Mouse (Mus musculus) heart, embryonic 16.5 days (tissue): ENCODE measurements around the gene Arf3. TPM values are rescaled to one million over a fixed set of nuclear protein-coding genes. Genes with fewer than 3 reads are reported as not detected.

ENCODE experiments used
- ATAC-seq: fragments of 200-750 bp; cut with Nextera tagmentation; replicated peaks from 2 replicates; pipeline ENCODE4 v1.8.0; 2017; ENCODE audit warnings: moderate number of reproducible peaks; ENCODE audit not compliant: insufficient read depth, low FRiP score; ENCODE audit errors: extremely low read depth
- H3K27ac ChIP-seq: fragments of 300-500 bp; sonication (generic); 2 replicates; pipeline ENCODE4 v1.5.1; 2014; ENCODE audit warnings: mild to moderate bottlenecking, low read length, control low read depth, moderate library complexity
- H3K27me3 ChIP-seq: fragments of 300-500 bp; sonication (generic); 2 replicates; pipeline ENCODE4 v1.6.1; 2014; ENCODE audit warnings: low read length, mixed read lengths; ENCODE audit not compliant: control insufficient read depth, insufficient read depth
- H3K36me3 ChIP-seq: fragments of 300-500 bp; sonication (generic); 2 replicates; pipeline ENCODE4 v1.6.1; 2014; ENCODE audit not compliant: control insufficient read depth, insufficient read depth
- H3K4me1 ChIP-seq: fragments of 300-500 bp; sonication (generic); 2 replicates; pipeline ENCODE4 v1.6.1; 2014; ENCODE audit warnings: low read length, mixed read lengths; ENCODE audit not compliant: control insufficient read depth, insufficient read depth
- H3K4me2 ChIP-seq: fragments of 300-500 bp; sonication (generic); 2 replicates; pipeline ENCODE4 v1.6.1; 2014; ENCODE audit warnings: low read depth, mild to moderate bottlenecking, control low read depth, low read length
- H3K4me3 ChIP-seq: fragments of 300-500 bp; sonication (generic); 2 replicates; pipeline ENCODE4 v1.5.1; 2014; ENCODE audit warnings: mild to moderate bottlenecking, control low read depth, low read length
- H3K9ac ChIP-seq: fragments of 300-500 bp; sonication (generic); 2 replicates; pipeline ENCODE4 v1.6.1; 2014; ENCODE audit warnings: low read length, control low read depth
- H3K9me3 ChIP-seq: fragments of 300-500 bp; sonication (generic); replicated peaks from 2 replicates; pipeline ENCODE4 v1.6.1; 2016; ENCODE audit warnings: low read length; ENCODE audit not compliant: control insufficient read depth
- WGBS: fragments of 180-500 bp; shearing (Covaris S2); extraction: QIAGEN DNeasy Blood & Tissue Kit; methylation state at CpG from one replicate; pipeline ENCODE4 v1.1.7; 2014; 5-methylcytosine and 5-hydroxymethylcytosine counted together
- polyA plus RNA-seq: library from polyadenylated mRNA; unstranded; fragments of >200 nt; fragmentation: Nextera tagmentation; extraction: Ambion mirVana; gene quantifications from 2 replicates; pipeline ENCODE4 v1.2.1, GENCODE M21; 2015

Arf3 gene
- polyA plus RNA-seq, 1 experiment from 2014 or later = 35.8 TPM

DNA sequence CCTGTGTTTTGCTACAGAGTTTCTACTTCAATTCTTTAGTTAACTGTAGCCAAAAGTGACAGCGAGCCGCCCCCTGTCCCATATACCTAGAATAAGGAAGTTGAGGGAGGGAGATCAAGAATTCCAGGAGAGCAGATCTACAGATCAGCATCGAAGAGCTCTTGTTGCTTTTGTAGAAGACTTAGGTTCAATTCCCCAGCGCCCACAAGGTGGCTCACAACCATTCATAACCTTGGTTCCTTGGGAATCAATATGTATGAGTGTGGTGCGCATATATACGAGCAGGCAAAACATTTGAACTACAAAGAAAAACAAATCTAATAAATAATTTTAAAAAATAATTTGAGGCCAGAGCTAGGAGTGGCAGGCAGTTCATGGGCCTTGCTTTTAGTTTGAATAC, 18.2 kb upstream of the Arf3 start:
- WGBS = 36% methylated on average over 6 of the region's 6 CpGs
- Histone ChIP-seq H3K9ac (no peak overlapping the region), H3K4me1 (peaks cover 17% of the 10 kb centered on the region), H3K4me2 (no peak overlapping the region), H3K27me3 (peaks cover 50% of the 10 kb centered on the region), H3K36me3 (no peaks in the 10 kb centered on the region), H3K9me3 (0 out of 2 replicates have a peak, but pooled peaks cover 4% of the 10 kb centered on the region), H3K4me3 (no peak overlapping the region), H3K27ac (no peak overlapping the region)
- ATAC-seq = no peak

GRCm38 (mm10) chr15:98780573-98780972, 17.6 kb upstream of the Arf3 start:
- Histone ChIP-seq H3K4me3 (no peak overlapping the region), H3K4me1 (peaks cover 17% of the 10 kb centered on the region), H3K9me3 (no peaks in the 10 kb centered on the region), H3K36me3 (no peaks in the 10 kb centered on the region), H3K9ac (no peak overlapping the region), H3K27me3 (peaks cover 56% of the 10 kb centered on the region), H3K4me2 (no peak overlapping the region), H3K27ac (no peak overlapping the region)
- peak; percentile 37 for ATAC-seq
- 10% methylated on average over 13 of the region's 13 CpGs for WGBS

GRCm38 (mm10) chr15:98780075-98780474, 17.1 kb upstream of the Arf3 start:
- H3K4me1 ChIP-seq = peaks cover 17% of the 10 kb centered on the region
- H3K9ac ChIP-seq = no peak overlapping the region
- H3K36me3 ChIP-seq = no peaks in the 10 kb centered on the region
- H3K4me2 ChIP-seq = no peak overlapping the region
- no peak for ATAC-seq
- no peak overlapping the region for H3K27ac ChIP-seq
- H3K4me3 ChIP-seq = no peak overlapping the region
- H3K27me3 ChIP-seq = peaks cover 61% of the 10 kb centered on the region
- no peaks in the 10 kb centered on the region for H3K9me3 ChIP-seq
- 10% methylated on average over 8 of the region's 8 CpGs for WGBS

GRCm38 (mm10) chr15:98778806-98779205, 15.8 kb upstream of the Arf3 start:
- no peak overlapping the region for H3K27ac ChIP-seq
- no peak overlapping the region for H3K4me3 ChIP-seq
- H3K4me2 ChIP-seq = no peak overlapping the region
- WGBS = 7% methylated on average over 9 of the region's 11 CpGs
- ATAC-seq = no peak
- H3K27me3 ChIP-seq = peaks cover 71% of the 10 kb centered on the region
- H3K9me3 ChIP-seq = no peaks in the 10 kb centered on the region
- H3K4me1 ChIP-seq = peaks cover 17% of the 10 kb centered on the region
- no peak overlapping the region for H3K9ac ChIP-seq
- no peaks in the 10 kb centered on the region for H3K36me3 ChIP-seq

DNA sequence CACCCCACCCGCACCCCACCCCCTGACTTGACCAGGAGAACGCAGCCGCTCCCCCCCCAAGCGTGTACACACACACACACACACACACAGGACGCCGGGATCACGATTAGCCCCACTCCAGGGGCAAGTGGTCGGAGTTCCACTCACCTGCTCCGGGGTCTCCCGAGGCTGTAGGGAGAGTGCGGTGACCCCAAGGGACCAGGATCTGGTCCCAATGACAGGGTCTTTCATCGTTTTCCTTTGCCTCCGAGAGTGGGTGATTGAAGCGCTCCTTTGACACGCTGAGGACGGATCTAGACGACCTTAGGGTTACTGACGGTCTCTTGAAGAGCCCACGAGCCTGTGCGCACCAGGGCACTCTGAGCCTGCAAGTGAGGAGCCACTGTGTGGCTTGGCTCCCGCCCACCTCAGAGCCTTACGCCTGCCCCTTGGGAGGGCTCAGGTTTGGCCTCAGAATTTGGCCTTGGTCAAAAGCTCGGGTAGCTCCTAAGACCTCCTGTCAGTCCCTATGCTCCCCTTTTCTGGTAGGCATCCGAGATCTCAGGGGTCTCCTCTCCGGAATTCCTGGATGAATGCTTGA, 15.3 kb upstream of the Arf3 start:
- under 1% methylated on average over 25 of the region's 25 CpGs for WGBS
- no peak overlapping the region for H3K9ac ChIP-seq

DNA sequence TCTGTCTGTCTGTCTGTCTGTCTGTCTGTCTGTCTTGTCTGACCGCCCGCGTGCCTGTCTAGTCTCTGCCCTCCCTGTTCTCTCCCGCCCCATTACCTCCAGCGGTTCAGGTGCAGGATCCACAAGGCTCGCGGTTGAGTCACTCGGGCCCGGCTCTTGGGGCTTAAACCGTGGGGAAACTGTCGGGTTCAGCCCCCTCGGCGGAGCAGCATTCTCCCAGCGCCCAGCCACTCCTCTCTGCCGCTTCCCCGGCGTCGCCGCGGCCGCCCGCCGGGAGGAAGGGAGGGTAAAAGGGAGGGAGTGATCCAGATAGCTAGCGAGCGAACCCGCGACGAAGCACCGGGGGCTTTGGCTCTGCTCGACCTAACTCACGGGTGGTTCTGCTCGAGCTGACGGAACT, 14.7 kb upstream of the Arf3 start, which contains the start of gene Wnt10b:
TSS of gene Wnt10b (minus strand) at position 389 of the 400 bp plus-strand sequence.
- 0 out of 2 replicates have a peak within 1 kb of the TSS, but pooled peaks have one; percentile 10 for H3K9ac ChIP-seq
- H3K9me3 ChIP-seq = no peaks in the 10 kb centered on the region
- H3K27me3 ChIP-seq = peaks cover 78% of the 10 kb centered on the region
- ATAC-seq = no peak
- WGBS = under 1% methylated on average over 26 of the region's 33 CpGs
- peak within 1 kb of the TSS; percentile 41 for H3K4me3 ChIP-seq
- no peaks in the 10 kb centered on the region for H3K36me3 ChIP-seq
- peak within 1 kb of the TSS; percentile 58 for H3K4me2 ChIP-seq
- no peak within 1 kb of the TSS for H3K27ac ChIP-seq
- H3K4me1 ChIP-seq = peaks cover 20% of the 10 kb centered on the region

More for the DNA sequence above, 15.3 kb upstream of the Arf3 start:
- peaks cover 75% of the 10 kb centered on the region for H3K27me3 ChIP-seq
- no peaks in the 10 kb centered on the region for H3K9me3 ChIP-seq
- no peak overlapping the region for H3K27ac ChIP-seq
- ATAC-seq = no peak
- H3K4me1 ChIP-seq = peaks cover 17% of the 10 kb centered on the region
- H3K4me2 ChIP-seq = peak overlapping the region; percentile 58
- H3K36me3 ChIP-seq = no peaks in the 10 kb centered on the region
- H3K4me3 ChIP-seq = peak overlapping the region; percentile 41

DNA sequence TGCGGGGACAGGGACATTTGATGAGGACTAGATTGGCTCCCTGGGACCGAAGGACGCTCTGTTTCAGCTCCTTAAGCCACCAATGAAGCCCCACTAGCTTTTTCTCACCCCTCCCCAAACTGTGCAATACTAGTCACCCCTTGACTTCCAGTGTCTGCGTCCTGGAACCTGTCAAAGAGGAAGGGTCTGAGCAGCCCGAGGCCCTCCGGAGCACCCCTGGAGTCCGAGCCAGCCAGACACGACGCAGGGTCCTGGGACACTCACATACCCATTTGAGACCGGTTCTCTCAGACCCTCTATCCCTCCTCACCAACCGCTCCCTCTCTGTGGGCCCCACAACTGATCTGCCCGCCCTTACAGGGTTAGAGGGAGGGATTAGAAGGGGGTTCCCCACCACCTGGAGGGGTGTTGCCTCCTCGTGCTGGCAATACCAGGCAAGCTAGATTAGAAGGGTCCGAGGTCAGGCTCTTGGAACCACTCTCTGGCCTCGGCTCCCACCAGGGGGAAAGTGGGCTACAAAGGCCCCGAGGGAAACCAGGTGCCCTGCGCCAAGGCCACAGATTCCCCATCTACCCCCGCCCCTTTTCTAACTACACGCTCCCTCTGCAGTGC, 14.1 kb upstream of the Arf3 start:
- Histone ChIP-seq H3K27me3 (peaks cover 78% of the 10 kb centered on the region), H3K4me3 (peak overlapping the region; percentile 34; the same call in 1 of the 2 replicates), H3K27ac (no peak overlapping the region), H3K4me2 (peak overlapping the region; percentile 58), H3K9me3 (no peaks in the 10 kb centered on the region), H3K36me3 (no peaks in the 10 kb centered on the region), H3K4me1 (peaks cover 20% of the 10 kb centered on the region), H3K9ac (no peak overlapping the region)
- ATAC-seq = no peak
- 4% methylated on average over 19 of the region's 19 CpGs for WGBS

GRCm38 (mm10) chr15:98776280-98777004, 13.4 kb upstream of the Arf3 start:
- WGBS = 2% methylated on average over 57 of the region's 62 CpGs
- peak; percentile 60 for ATAC-seq
- Histone ChIP-seq H3K4me1 (peaks cover 20% of the 10 kb centered on the region), H3K9me3 (no peaks in the 10 kb centered on the region), H3K4me3 (peak overlapping the region; percentile 34), H3K27ac (no peak overlapping the region), H3K4me2 (peak overlapping the region; percentile 53), H3K9ac (peak overlapping the region; percentile 7; the same call in 1 of the 2 replicates), H3K27me3 (peaks cover 81% of the 10 kb centered on the region), H3K36me3 (no peaks in the 10 kb centered on the region)

GRCm38 (mm10) chr15:98775533-98775932, 12.5 kb upstream of the Arf3 start:
- WGBS = 8% methylated on average over 5 of the region's 5 CpGs
- H3K4me2 ChIP-seq = no peak overlapping the region
- no peaks in the 10 kb centered on the region for H3K9me3 ChIP-seq
- no peaks in the 10 kb centered on the region for H3K36me3 ChIP-seq
- no peak overlapping the region for H3K27ac ChIP-seq
- H3K4me3 ChIP-seq = no peak overlapping the region
- H3K4me1 ChIP-seq = peaks cover 20% of the 10 kb centered on the region
- H3K9ac ChIP-seq = no peak overlapping the region
- H3K27me3 ChIP-seq = peaks cover 76% of the 10 kb centered on the region
- ATAC-seq = no peak
